Mouse (Mus musculus): ENCODE results near the gene 4921517D22Rik. TPM values are rescaled to one million over a fixed set of nuclear protein-coding genes. Genes with fewer than 3 reads are reported as not detected.

4921517D22Rik gene
- polyA plus RNA-seq, 1 experiment from 2014 or later, result not detected

DNA sequence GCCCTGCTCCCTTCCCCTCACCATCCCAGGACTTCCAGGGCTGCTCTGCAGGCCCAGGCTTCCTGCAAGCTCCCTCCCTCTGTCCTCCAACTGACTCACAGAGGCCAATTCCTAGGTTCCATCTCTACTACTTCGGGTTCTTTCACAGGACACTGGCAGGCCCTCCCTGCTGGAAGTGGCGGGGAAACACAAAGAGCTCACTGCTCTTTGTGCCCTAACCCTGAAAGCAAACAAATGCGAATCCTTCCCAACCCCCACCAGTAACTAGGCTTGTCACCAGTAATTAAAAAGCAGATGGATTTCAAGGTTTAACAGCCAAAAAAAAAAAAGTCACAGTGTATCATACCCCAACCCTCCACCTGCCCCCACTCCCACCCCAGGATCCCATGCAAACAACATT lies 19.7 kb downstream of the 4921517D22Rik start:
- peak overlapping the region; percentile 95 for H3K9ac ChIP-seq (ENCODE audit: low read length)
- ATAC-seq (ENCODE audit: insufficient read depth, low FRiP score, low TSS enrichment), result peak; percentile 60; the same call in 1 of the 2 replicates
- H3K4me1 ChIP-seq (ENCODE audit: control insufficient read depth, insufficient read depth, low read length), result peaks cover 12% of the 10 kb centered on the region
- H3K27ac ChIP-seq (ENCODE audit: low read depth, low read length), result peak overlapping the region; percentile 92
- no peaks in the 10 kb centered on the region for H3K27me3 ChIP-seq (ENCODE audit: control insufficient read depth, insufficient read depth, low read length)
- DNase-seq (ENCODE audit: low spot score), result peak; percentile 58
- 1% methylated on average over 3 of the region's 3 CpGs for WGBS
- H3K36me3 ChIP-seq (ENCODE audit: control insufficient read depth, insufficient read depth, low read length), result no peaks in the 10 kb centered on the region
- peak overlapping the region; percentile 52 for H3K4me2 ChIP-seq (ENCODE audit: low read depth)
- no peaks in the 10 kb centered on the region for H3K9me3 ChIP-seq (ENCODE audit: control insufficient read depth, low read length)
- H3K4me3 ChIP-seq (ENCODE audit: low read depth, low read length), result peak overlapping the region; percentile 77

DNA sequence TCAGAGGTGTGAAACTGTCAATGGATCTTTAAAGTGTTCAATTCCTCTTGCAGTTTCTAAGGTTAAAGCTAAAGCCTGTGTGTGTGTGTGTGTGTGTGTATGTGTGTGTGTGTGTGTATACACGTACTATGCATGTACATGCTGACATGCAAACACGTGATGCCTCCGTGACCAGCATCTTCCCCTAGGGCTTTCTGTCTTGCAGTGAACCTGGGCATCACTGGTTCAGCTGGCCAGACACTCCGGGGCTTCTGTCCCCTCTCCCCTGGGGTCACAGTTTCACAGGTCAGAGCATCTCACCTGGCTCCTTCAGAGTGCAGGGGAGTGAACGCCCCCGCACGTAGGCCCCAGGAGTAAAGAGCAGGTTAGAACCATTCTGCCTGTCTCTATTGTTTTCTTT lies 20.3 kb downstream of the 4921517D22Rik start:
- Histone ChIP-seq H3K9me3 (ENCODE audit: control insufficient read depth, low read length) (no peaks in the 10 kb centered on the region), H3K36me3 (ENCODE audit: control insufficient read depth, insufficient read depth, low read length) (no peaks in the 10 kb centered on the region), H3K27me3 (ENCODE audit: control insufficient read depth, insufficient read depth, low read length) (no peaks in the 10 kb centered on the region), H3K4me1 (ENCODE audit: control insufficient read depth, insufficient read depth, low read length) (peaks cover 12% of the 10 kb centered on the region), H3K4me3 (ENCODE audit: low read depth, low read length) (peak overlapping the region; percentile 77), H3K9ac (ENCODE audit: low read length) (peak overlapping the region; percentile 95), H3K27ac (ENCODE audit: low read depth, low read length) (peak overlapping the region; percentile 63; the same call in 1 of the 2 replicates), H3K4me2 (ENCODE audit: low read depth) (peak overlapping the region; percentile 52)
- 0 out of 2 replicates have a peak, but pooled peaks have one; percentile 11 for ATAC-seq (ENCODE audit: insufficient read depth, low FRiP score, low TSS enrichment)
- DNase-seq (ENCODE audit: low spot score), result peak; percentile 25
- WGBS, result 37% methylated on average over 7 of the region's 7 CpGs

DNA sequence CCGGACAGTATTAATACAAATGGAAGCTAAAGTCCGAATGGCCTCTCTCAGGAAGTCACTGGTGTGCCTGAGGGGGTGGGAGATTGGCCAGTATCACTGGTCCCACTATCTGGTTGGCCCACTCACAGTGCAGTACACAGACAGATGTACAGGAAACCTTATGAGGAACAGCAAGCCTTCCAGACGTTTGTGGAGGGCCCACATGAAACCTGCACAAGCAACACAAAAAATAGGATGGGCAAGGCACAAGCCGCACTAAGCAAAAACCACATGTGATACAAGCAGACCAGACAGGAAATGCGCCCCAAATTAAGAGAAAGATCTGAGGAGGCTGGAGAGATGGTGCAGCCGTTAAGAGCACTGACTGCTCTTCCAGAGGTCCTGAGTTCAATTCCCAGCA lies 21.7 kb downstream of the 4921517D22Rik start:
- Histone ChIP-seq H3K4me2 (ENCODE audit: low read depth) (no peak overlapping the region; the same call in 1 of the 2 replicates), H3K9ac (ENCODE audit: low read length) (no peak overlapping the region), H3K9me3 (ENCODE audit: control insufficient read depth, low read length) (no peaks in the 10 kb centered on the region), H3K4me1 (ENCODE audit: control insufficient read depth, insufficient read depth, low read length) (peaks cover 12% of the 10 kb centered on the region), H3K4me3 (ENCODE audit: low read depth, low read length) (no peak overlapping the region), H3K27me3 (ENCODE audit: control insufficient read depth, insufficient read depth, low read length) (no peaks in the 10 kb centered on the region), H3K27ac (ENCODE audit: low read depth, low read length) (peak overlapping the region; percentile 44; the same call in 1 of the 2 replicates), H3K36me3 (ENCODE audit: control insufficient read depth, insufficient read depth, low read length) (no peaks in the 10 kb centered on the region)
- DNase-seq (ENCODE audit: low spot score), result no peak
- WGBS, result 70% methylated on average over 6 of the region's 6 CpGs
- ATAC-seq (ENCODE audit: insufficient read depth, low FRiP score, low TSS enrichment), result no peak

DNA sequence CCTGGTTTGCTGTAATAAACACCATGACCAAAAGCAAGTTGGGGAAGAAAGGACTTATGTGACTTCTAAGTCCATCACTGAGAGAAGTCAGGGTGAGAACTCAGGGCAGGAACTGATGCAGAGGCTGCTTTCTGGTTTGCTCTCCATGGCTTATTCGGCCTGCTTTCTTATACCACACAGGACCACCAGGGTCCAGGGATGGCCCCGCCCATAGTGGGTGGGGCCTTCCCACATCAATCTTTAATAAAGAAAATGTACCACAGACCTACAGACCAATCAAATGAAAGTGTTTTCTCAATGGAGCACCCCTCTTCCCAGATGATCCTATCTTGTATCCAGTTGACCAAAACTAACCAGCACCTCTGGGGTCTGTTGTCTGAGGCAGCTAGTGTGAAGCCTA lies 22.4 kb downstream of the 4921517D22Rik start:
- DNase-seq (ENCODE audit: low spot score), result peak; percentile 54
- Histone ChIP-seq H3K9ac (ENCODE audit: low read length) (no peak overlapping the region), H3K9me3 (ENCODE audit: control insufficient read depth, low read length) (no peaks in the 10 kb centered on the region), H3K27ac (ENCODE audit: low read depth, low read length) (0 out of 2 replicates have a peak overlapping the region, but pooled peaks have one; percentile 44), H3K27me3 (ENCODE audit: control insufficient read depth, insufficient read depth, low read length) (no peaks in the 10 kb centered on the region), H3K4me1 (ENCODE audit: control insufficient read depth, insufficient read depth, low read length) (peaks cover 12% of the 10 kb centered on the region), H3K4me3 (ENCODE audit: low read depth, low read length) (no peak overlapping the region), H3K36me3 (ENCODE audit: control insufficient read depth, insufficient read depth, low read length) (no peaks in the 10 kb centered on the region), H3K4me2 (ENCODE audit: low read depth) (no peak overlapping the region)
- 57% methylated on average over 2 of the region's 2 CpGs for WGBS
- no peak for ATAC-seq (ENCODE audit: insufficient read depth, low FRiP score, low TSS enrichment)

DNA sequence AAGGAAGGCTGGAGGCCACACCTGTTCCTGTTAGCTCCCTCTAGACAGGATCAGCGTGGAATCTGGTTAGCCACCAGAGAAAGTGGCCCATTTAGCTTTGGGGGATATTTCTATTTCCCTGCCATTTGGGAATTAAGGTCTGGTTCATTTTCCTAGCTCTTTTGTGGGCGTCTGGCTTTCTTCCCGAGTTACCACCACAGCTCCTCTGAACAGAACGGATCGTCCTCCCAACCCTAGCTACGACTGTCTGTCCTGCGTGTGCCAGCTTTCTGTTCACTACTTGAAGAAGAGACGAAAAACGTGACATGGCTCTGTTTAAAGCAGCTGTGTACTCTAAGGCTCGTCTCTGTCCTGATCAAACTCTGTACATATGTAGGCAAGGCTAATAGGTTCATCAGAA lies 24.0 kb downstream of the 4921517D22Rik start:
- DNase-seq (ENCODE audit: low spot score), result no peak
- no peak for ATAC-seq (ENCODE audit: insufficient read depth, low FRiP score, low TSS enrichment)
- H3K9me3 ChIP-seq (ENCODE audit: control insufficient read depth, low read length), result no peaks in the 10 kb centered on the region
- H3K4me3 ChIP-seq (ENCODE audit: low read depth, low read length), result no peak overlapping the region
- no peak overlapping the region for H3K9ac ChIP-seq (ENCODE audit: low read length)
- H3K4me2 ChIP-seq (ENCODE audit: low read depth), result no peak overlapping the region
- 91% methylated on average over 10 of the region's 10 CpGs for WGBS
- H3K4me1 ChIP-seq (ENCODE audit: control insufficient read depth, insufficient read depth, low read length), result peaks cover 12% of the 10 kb centered on the region
- H3K27me3 ChIP-seq (ENCODE audit: control insufficient read depth, insufficient read depth, low read length), result no peaks in the 10 kb centered on the region
- no peak overlapping the region for H3K27ac ChIP-seq (ENCODE audit: low read depth, low read length)
- no peaks in the 10 kb centered on the region for H3K36me3 ChIP-seq (ENCODE audit: control insufficient read depth, insufficient read depth, low read length)

DNA sequence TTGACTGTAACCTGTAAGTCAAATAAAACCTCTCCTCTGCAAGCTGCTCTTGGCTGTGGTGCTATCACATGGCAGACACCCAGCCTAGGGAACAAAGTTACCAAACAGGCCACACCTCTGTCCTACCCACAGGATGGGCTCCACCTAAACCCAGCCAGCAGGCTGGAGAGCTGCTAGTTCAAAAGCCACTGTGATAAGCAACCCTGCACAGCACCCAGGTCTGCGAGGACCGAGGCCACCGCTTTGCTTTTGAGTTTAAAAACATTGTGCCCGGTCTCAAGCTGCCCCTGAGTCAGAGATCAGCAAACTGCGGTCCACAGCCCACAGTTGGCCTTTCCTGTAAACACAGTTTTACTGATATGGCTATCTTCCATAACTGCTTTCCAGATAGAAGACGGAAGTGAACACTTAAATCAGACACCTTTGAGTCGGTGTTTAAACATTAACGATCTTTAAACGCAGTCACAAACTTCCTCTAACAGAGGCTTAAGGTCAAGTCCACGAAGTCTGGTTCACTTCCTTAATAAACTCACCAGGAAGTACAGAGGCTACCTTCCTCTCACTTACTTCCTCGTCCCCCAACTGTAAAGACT lies 25.3 kb downstream of the 4921517D22Rik start:
- Histone ChIP-seq H3K27me3 (ENCODE audit: control insufficient read depth, insufficient read depth, low read length) (no peaks in the 10 kb centered on the region), H3K36me3 (ENCODE audit: control insufficient read depth, insufficient read depth, low read length) (peaks cover 4% of the 10 kb centered on the region; the same call in 1 of the 2 replicates), H3K4me1 (ENCODE audit: control insufficient read depth, insufficient read depth, low read length) (peaks cover 11% of the 10 kb centered on the region), H3K9me3 (ENCODE audit: control insufficient read depth, low read length) (no peaks in the 10 kb centered on the region), H3K27ac (ENCODE audit: low read depth, low read length) (no peak overlapping the region), H3K4me2 (ENCODE audit: low read depth) (no peak overlapping the region), H3K9ac (ENCODE audit: low read length) (no peak overlapping the region), H3K4me3 (ENCODE audit: low read depth, low read length) (no peak overlapping the region)
- WGBS, result 82% methylated on average over 11 of the region's 11 CpGs
- DNase-seq (ENCODE audit: low spot score) (no peak), ATAC-seq (ENCODE audit: insufficient read depth, low FRiP score, low TSS enrichment) (no peak)

DNA sequence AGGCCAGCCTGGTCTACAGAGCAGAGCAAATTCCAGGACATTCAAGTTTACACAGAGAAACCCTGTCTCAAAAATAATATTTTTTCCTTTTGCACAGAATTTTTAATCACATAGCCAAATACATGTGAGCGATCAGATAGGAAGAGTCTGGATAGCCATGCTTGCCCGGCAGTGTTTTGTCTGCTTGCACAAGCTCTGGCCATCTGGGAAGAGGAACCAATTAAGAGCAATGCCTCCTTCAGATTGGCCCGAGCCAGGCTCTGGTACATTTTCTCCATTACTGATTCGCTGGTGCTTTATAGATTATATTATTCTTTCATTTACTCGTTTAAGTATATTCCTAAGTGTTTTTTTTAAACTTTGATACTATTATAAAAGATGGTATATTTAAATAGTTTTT lies 26.1 kb downstream of the 4921517D22Rik start:
- Histone ChIP-seq H3K4me3 (ENCODE audit: low read depth, low read length) (no peak overlapping the region), H3K4me1 (ENCODE audit: control insufficient read depth, insufficient read depth, low read length) (peaks cover 5% of the 10 kb centered on the region), H3K9me3 (ENCODE audit: control insufficient read depth, low read length) (no peaks in the 10 kb centered on the region), H3K27ac (ENCODE audit: low read depth, low read length) (no peak overlapping the region), H3K27me3 (ENCODE audit: control insufficient read depth, insufficient read depth, low read length) (no peaks in the 10 kb centered on the region), H3K36me3 (ENCODE audit: control insufficient read depth, insufficient read depth, low read length) (peaks cover 4% of the 10 kb centered on the region), H3K9ac (ENCODE audit: low read length) (no peak overlapping the region), H3K4me2 (ENCODE audit: low read depth) (no peak overlapping the region)
- ATAC-seq (ENCODE audit: insufficient read depth, low FRiP score, low TSS enrichment) (no peak), DNase-seq (ENCODE audit: low spot score) (no peak)
- WGBS, result 92% methylated on average over 5 of the region's 5 CpGs

DNA sequence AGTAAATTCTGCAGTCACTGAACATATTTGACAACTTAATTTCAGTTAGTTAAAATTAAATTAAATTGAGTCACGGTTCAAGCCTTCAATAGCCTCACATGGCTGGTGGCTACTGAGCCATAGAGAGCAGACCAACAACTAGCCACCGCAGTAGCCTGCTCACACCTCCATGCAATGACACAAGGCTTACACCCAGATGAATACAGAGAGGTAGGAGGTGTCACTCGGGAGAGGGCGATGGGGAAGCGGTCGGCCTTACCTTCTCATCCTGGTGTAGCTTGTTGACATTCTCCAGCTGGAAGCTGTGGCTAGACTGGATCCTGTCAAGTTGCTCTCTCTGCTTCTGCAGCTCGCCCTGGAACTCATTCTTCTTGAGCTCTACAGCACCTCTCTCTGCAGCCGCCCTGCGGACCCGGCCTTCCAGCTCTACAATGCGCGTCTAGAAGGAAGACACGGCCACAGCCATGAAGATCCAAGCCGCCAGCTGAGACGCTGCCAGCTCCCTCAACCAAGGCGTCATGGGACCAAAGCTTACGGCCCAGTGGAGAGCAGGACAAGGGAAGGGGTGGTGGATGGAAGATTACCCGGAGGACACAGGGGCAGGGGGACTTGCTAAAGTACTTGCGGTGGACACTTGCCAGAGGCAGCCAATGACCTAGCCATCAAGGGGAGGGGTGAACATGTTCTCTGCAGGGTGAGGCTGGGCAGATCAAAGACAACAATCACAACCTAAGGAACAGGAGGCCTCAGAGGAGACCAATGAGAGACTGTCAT lies 29.8 kb downstream of the 4921517D22Rik start:
- 93% methylated on average over 19 of the region's 19 CpGs for WGBS
- Histone ChIP-seq H3K36me3 (ENCODE audit: control insufficient read depth, insufficient read depth, low read length) (peaks cover 10% of the 10 kb centered on the region), H3K27ac (ENCODE audit: low read depth, low read length) (no peak overlapping the region), H3K4me2 (ENCODE audit: low read depth) (no peak overlapping the region), H3K9ac (ENCODE audit: low read length) (no peak overlapping the region), H3K4me3 (ENCODE audit: low read depth, low read length) (no peak overlapping the region), H3K27me3 (ENCODE audit: control insufficient read depth, insufficient read depth, low read length) (no peaks in the 10 kb centered on the region), H3K9me3 (ENCODE audit: control insufficient read depth, low read length) (no peaks in the 10 kb centered on the region), H3K4me1 (ENCODE audit: control insufficient read depth, insufficient read depth, low read length) (no peaks in the 10 kb centered on the region; the same call in 1 of the 2 replicates)
- DNase-seq (ENCODE audit: low spot score), result no peak
- ATAC-seq (ENCODE audit: insufficient read depth, low FRiP score, low TSS enrichment), result no peak
